Mouse (Mus musculus): ENCODE measurements at regions not wholly inside any gene's neighbourhood (a gene's known extent, or its start where the extent isn't known, plus 50 kb on each side); places are given as distances from the start of the nearest gene placed in this dataset.

DNA sequence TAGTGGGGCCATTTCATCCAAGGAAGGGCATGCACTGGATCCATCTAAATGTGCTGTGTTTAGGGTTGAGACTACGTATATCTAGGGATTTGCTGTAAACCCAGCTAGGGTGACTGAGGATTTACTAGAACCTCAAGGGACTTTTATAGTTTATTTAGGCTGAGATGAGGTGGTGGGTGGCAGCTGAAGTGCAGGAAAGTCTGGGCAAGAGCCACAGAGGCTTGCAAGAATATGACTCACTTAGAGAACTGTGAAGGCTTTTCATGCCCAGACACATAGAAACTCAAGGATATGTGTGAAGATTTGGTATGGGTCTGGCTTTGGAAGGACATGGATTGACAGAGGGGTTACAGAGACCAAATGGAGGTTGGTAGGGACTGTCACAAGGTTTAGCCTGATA lies 237.3 kb upstream of the Shh start:
- H3K36me3 ChIP-seq (ENCODE audit: insufficient read depth): no peaks in the 10 kb centered on the region
- WGBS: 81% methylated on average over 1 of the region's 1 CpGs
- no peak overlapping the region for H3K27ac ChIP-seq (ENCODE audit: low read depth)
- no peak for DNase-seq
- H3K4me1 ChIP-seq (ENCODE audit: insufficient read depth): no peaks in the 10 kb centered on the region
- no peak overlapping the region for H3K4me3 ChIP-seq (ENCODE audit: low read depth, low read length)
- no peak for ATAC-seq (ENCODE audit: insufficient read depth)
- no peak overlapping the region for H3K4me2 ChIP-seq
- H3K27me3 ChIP-seq (ENCODE audit: insufficient read depth, low read length): no peaks in the 10 kb centered on the region
- no peaks in the 10 kb centered on the region for H3K9me3 ChIP-seq (ENCODE audit: low read depth, low read length)
- no peak for TF ChIP-seq CTCF (IDR thresholded peaks at IDR 0.05; ENCODE audit: low read depth)
- H3K9ac ChIP-seq: no peak overlapping the region

DNA sequence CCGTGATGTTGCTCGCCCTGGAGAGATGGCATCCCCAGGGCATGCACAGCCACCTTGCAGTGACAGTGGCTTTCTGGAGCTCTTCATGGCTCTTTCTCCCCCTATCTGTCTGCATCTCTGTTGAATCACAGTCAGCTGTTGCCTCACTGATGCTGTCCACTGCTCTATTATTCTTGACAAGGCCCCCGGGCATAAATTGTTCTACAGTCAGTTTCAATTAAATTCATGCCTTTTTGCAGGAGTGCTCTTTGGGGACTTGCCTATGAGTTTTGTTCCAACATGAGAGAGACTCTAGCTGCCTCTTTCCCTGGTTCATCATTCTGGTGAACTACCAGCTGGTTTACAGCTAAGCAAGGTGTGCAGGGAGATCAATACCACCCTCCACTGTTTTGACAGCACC lies 229.9 kb upstream of the Shh start:
- Histone ChIP-seq H3K4me1 (ENCODE audit: insufficient read depth) (no peaks in the 10 kb centered on the region), H3K4me2 (no peak overlapping the region), H3K9me3 (ENCODE audit: low read depth, low read length) (no peaks in the 10 kb centered on the region), H3K27ac (ENCODE audit: low read depth) (no peak overlapping the region), H3K4me3 (ENCODE audit: low read depth, low read length) (no peak overlapping the region), H3K9ac (no peak overlapping the region), H3K36me3 (ENCODE audit: insufficient read depth) (no peaks in the 10 kb centered on the region), H3K27me3 (ENCODE audit: insufficient read depth, low read length) (no peaks in the 10 kb centered on the region)
- ATAC-seq (ENCODE audit: insufficient read depth): no peak
- 67% methylated on average over 3 of the region's 3 CpGs for WGBS
- no peak for TF ChIP-seq CTCF (IDR thresholded peaks at IDR 0.05; ENCODE audit: low read depth)
- no peak for DNase-seq

DNA sequence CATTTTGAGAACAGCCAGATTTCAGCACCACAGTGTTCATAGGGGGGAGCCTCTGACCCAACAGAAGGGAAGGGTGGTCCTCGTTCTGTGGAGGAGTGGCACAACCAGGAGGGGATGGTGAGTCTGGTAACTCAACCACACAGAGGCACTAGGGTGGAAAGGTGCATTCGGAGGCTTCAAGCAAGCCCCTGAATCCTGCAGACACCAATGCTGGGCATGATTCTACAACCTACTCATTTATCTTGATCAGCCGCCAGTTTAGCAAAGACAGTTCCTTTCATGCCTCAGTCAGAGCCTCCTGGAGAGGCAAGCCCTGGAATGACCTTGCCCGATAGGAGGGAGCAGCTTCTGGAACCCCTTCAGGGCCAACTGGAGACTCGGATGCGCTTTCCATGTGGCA lies 223.1 kb upstream of the Shh start:
- H3K9ac ChIP-seq: no peak overlapping the region
- no peak for TF ChIP-seq CTCF (IDR thresholded peaks at IDR 0.05; ENCODE audit: low read depth)
- DNase-seq: no peak
- H3K36me3 ChIP-seq (ENCODE audit: insufficient read depth): no peaks in the 10 kb centered on the region
- no peak overlapping the region for H3K27ac ChIP-seq (ENCODE audit: low read depth)
- H3K4me1 ChIP-seq (ENCODE audit: insufficient read depth): no peaks in the 10 kb centered on the region
- H3K4me2 ChIP-seq: no peak overlapping the region
- H3K27me3 ChIP-seq (ENCODE audit: insufficient read depth, low read length): no peaks in the 10 kb centered on the region
- H3K9me3 ChIP-seq (ENCODE audit: low read depth, low read length): no peaks in the 10 kb centered on the region
- H3K4me3 ChIP-seq (ENCODE audit: low read depth, low read length): no peak overlapping the region
- WGBS: 69% methylated on average over 6 of the region's 6 CpGs
- no peak for ATAC-seq (ENCODE audit: insufficient read depth)

- Histone ChIP-seq H3K27ac (ENCODE audit: low read depth) (no peak overlapping the region), H3K27me3 (ENCODE audit: insufficient read depth, low read length) (no peaks in the 10 kb centered on the region), H3K4me1 (ENCODE audit: insufficient read depth) (no peaks in the 10 kb centered on the region), H3K9me3 (ENCODE audit: low read depth, low read length) (no peaks in the 10 kb centered on the region), H3K9ac (no peak overlapping the region), H3K36me3 (ENCODE audit: insufficient read depth) (no peaks in the 10 kb centered on the region), H3K4me3 (ENCODE audit: low read depth, low read length) (no peak overlapping the region), H3K4me2 (no peak overlapping the region)
- DNase-seq (peak; percentile 13), ATAC-seq (ENCODE audit: insufficient read depth) (no peak)
- TF ChIP-seq CTCF (IDR thresholded peaks at IDR 0.05; ENCODE audit: low read depth): no peak
- WGBS: 44% methylated on average over 2 of the region's 2 CpGs
Observed at GRCm38 (mm10) chr5:28689651-28690050, 222.6 kb upstream of the Shh start.

DNA sequence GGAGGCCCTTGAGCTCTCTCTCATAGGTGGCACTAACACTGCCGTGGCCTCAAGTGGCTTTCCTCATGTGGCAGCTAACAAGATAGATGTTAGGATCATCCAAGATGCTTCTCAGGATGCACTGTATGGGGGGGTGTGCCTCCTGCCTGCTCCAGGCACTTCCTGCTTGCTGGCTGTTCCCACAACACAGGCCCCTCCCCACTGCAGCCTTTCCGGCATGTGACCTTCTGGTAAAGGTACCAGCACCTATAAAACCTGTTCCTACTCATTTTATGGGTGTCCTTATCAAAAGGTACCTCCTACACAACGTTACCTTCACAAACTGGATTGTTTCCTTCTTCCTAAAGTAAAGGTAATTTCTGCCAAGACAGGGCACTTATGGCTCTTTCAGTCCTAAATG lies 222.1 kb upstream of the Shh start:
- Histone ChIP-seq H3K4me2 (no peak overlapping the region), H3K9ac (no peak overlapping the region), H3K36me3 (ENCODE audit: insufficient read depth) (no peaks in the 10 kb centered on the region), H3K27me3 (ENCODE audit: insufficient read depth, low read length) (no peaks in the 10 kb centered on the region), H3K4me3 (ENCODE audit: low read depth, low read length) (no peak overlapping the region), H3K27ac (ENCODE audit: low read depth) (no peak overlapping the region), H3K9me3 (ENCODE audit: low read depth, low read length) (no peaks in the 10 kb centered on the region), H3K4me1 (ENCODE audit: insufficient read depth) (no peaks in the 10 kb centered on the region)
- WGBS: 62% methylated on average over 3 of the region's 3 CpGs
- ATAC-seq (ENCODE audit: insufficient read depth) (no peak), DNase-seq (no peak)
- TF ChIP-seq CTCF (IDR thresholded peaks at IDR 0.05; ENCODE audit: low read depth): no peak

GRCm38 (mm10) chr5:28682821-28683220 lies 215.8 kb upstream of the Shh start:
- no peak overlapping the region for H3K27ac ChIP-seq (ENCODE audit: low read depth)
- no peaks in the 10 kb centered on the region for H3K27me3 ChIP-seq (ENCODE audit: insufficient read depth, low read length)
- H3K9me3 ChIP-seq (ENCODE audit: low read depth, low read length): no peaks in the 10 kb centered on the region
- ATAC-seq (ENCODE audit: insufficient read depth) (no peak), DNase-seq (no peak)
- WGBS: 64% methylated on average over 6 of the region's 6 CpGs
- H3K9ac ChIP-seq: no peak overlapping the region
- no peak overlapping the region for H3K4me2 ChIP-seq
- no peak for TF ChIP-seq CTCF (IDR thresholded peaks at IDR 0.05; ENCODE audit: low read depth)
- H3K4me3 ChIP-seq (ENCODE audit: low read depth, low read length): no peak overlapping the region
- H3K36me3 ChIP-seq (ENCODE audit: insufficient read depth): no peaks in the 10 kb centered on the region
- no peaks in the 10 kb centered on the region for H3K4me1 ChIP-seq (ENCODE audit: insufficient read depth)

DNA sequence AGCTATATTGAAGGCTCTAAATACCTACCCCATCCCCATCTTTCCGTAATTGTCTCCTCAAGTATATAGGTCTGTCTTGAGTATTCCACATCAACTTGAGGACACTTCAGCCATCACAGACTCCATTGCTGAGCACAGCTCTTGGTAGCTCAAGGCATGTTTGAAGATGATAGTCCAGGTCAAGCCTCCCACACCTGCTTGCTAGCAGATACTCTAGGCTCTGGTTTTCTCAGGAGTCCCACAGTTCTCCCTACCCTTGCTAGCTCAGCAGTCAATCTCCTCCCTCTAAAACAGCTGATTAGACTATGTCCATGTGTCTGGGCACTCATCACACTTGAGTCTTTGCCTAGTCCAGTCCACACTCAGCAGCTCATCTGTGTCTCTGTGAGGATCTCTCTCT lies 213.3 kb upstream of the Shh start:
- Histone ChIP-seq H3K4me1 (ENCODE audit: insufficient read depth) (no peaks in the 10 kb centered on the region), H3K4me3 (ENCODE audit: low read depth, low read length) (no peak overlapping the region), H3K36me3 (ENCODE audit: insufficient read depth) (no peaks in the 10 kb centered on the region), H3K9ac (no peak overlapping the region), H3K4me2 (no peak overlapping the region), H3K27me3 (ENCODE audit: insufficient read depth, low read length) (no peaks in the 10 kb centered on the region), H3K27ac (ENCODE audit: low read depth) (no peak overlapping the region), H3K9me3 (ENCODE audit: low read depth, low read length) (no peaks in the 10 kb centered on the region)
- ATAC-seq (ENCODE audit: insufficient read depth): no peak
- WGBS: 94% methylated on average over 1 of the region's 1 CpGs
- TF ChIP-seq CTCF (IDR thresholded peaks at IDR 0.05; ENCODE audit: low read depth): no peak
- no peak for DNase-seq

- Histone ChIP-seq H3K36me3 (ENCODE audit: insufficient read depth) (no peaks in the 10 kb centered on the region), H3K4me1 (ENCODE audit: insufficient read depth) (no peaks in the 10 kb centered on the region), H3K4me3 (ENCODE audit: low read depth, low read length) (no peak overlapping the region), H3K27ac (ENCODE audit: low read depth) (no peak overlapping the region), H3K27me3 (ENCODE audit: insufficient read depth, low read length) (no peaks in the 10 kb centered on the region), H3K9ac (no peak overlapping the region), H3K9me3 (ENCODE audit: low read depth, low read length) (no peaks in the 10 kb centered on the region), H3K4me2 (no peak overlapping the region)
- 69% methylated on average over 1 of the region's 1 CpGs for WGBS
- DNase-seq: no peak
- TF ChIP-seq CTCF (IDR thresholded peaks at IDR 0.05; ENCODE audit: low read depth): no peak
- no peak for ATAC-seq (ENCODE audit: insufficient read depth)
Observed at GRCm38 (mm10) chr5:28679761-28680160, 212.7 kb upstream of the Shh start.

Measured in lung, embryonic 14.5 days (tissue).